Mouse (Mus musculus): ENCODE data around the gene Csnk1g1. TPM values are rescaled to one million over a fixed set of nuclear protein-coding genes. Genes with fewer than 3 reads are reported as not detected.

The Csnk1g1 gene
- total RNA-seq, 2 experiments from 2014 or later: 7.2 to 7.6 TPM

DNA sequence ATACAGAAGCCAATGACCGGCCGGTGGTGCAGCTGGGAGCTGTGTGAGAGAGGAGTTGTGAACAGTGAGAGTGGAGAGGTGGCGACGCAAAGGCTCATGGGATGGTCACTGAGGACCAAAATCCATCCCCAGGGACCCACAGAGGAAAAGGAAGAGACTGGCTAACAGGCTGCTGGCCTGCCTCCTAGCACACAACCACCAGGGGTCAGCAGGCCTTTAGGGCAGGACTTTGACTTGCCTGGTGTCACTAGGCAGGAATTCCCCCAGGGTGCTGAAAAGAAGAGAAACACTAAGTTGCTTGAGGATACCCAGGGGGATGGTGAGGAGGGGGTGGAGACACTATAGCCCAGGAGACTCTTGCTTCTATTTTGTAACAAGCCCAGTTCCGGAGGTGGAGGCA is 158.8 kb downstream of the Csnk1g1 start:
- peak; percentile 40 for DNase-seq (ENCODE audit: low spot score)

DNA sequence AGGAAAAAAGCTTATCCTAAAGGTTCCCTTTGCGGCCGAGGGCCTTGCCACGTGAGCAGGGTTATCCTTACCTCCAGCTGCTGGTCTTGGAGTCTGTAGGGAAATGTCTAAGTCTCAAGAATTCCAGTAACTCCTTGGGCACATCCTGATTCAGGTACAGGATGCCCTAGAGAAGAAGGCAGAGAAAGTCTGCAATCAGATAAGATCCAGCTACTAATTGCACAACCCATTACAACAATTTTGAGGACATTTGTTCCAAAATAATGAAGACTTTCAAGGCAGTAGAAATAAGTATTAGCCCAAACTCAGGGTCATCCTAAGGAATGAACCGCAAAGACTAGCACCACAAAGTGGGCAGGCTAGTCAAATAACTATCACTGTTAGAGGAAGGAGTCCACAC is 159.3 kb downstream of the Csnk1g1 start:
- no peak for DNase-seq (ENCODE audit: low spot score)

DNA sequence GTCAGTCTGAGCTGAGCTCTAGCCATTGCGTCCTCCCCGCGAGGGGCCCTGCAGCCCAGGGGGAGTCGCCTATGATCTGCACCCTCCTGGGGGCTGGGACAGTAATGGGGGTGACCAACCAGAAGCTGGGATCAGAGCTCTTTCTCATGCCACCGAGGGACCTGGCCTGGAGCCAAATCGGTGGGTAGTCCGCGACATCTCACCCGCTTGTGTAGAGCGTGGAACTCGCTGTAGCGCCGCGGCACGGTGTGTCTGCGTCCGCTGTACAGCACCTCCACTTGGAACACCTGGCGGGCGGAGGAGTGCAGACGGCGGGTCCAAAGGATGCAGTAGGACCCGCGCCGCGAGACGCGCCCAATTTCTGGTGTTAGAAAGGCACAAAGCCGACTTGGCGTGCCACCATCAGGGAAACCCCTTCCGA is 160.3 kb downstream of the Csnk1g1 start:
- no peak for DNase-seq (ENCODE audit: low spot score)

DNA sequence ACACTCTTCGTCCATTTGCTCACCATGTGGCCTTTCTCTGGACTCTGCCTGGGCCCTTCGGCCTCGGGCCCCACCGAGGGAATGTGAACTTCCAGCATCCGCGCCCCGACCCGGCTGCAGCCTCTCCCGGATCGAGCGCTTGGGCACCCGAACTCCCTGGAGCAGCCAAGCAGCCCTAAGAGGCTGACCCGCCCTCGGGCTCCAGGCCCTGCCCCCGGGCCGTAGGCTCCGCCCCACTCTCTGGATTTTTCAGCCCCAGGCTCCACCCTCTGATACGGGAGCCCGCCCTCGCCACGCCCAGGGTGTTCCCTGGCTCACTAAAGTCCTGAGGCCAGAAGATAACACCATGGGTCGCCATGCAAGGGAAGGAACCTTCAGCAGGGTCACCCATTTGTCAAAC is 160.9 kb downstream of the Csnk1g1 start, which contains the start of gene Snx22:
TSS of gene Snx22 (minus strand) at position 137 of the 400 bp plus-strand sequence.
- DNase-seq (ENCODE audit: low spot score): peak; percentile 86

DNA sequence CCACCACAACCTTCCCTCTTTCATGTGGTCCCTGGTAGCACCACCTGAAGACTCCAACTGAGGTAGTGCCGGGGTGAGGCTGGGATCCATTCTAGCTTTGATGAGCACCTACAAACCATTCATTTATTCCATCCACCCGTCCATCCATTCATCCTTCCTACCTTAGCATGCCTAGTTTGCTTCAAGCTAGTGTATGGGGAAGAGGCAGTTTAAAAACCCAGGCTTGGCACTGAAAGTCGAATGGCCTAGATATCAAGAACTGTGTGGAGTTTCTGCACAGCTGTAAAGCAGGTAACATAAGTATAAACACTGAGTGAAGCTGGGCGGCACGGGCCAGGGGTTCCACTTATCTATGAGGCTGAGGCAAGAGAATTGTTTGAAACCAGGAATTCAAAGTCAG is 161.4 kb downstream of the Csnk1g1 start:
- no peak for DNase-seq (ENCODE audit: low spot score)

DNA sequence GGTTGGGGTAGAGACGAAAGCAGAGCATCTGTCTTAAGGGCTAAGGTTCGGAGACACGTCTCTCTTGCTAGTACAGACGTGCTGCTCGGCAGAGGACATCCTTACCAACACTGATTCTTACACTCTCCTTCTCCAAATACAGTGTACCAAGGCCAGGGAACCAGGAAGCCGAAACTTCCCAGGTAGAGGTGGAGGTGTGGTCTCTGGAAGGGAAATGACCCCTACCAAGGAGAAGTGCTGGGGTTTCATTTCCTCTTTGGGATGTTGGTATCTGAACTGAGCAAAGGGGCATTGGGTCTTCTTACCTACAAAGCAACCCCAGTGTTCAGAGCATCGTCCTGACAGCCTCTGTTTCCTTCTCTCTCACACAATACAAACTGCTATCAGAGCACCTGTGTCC is 164.0 kb downstream of the Csnk1g1 start:
- no peak for DNase-seq (ENCODE audit: low spot score)

DNA sequence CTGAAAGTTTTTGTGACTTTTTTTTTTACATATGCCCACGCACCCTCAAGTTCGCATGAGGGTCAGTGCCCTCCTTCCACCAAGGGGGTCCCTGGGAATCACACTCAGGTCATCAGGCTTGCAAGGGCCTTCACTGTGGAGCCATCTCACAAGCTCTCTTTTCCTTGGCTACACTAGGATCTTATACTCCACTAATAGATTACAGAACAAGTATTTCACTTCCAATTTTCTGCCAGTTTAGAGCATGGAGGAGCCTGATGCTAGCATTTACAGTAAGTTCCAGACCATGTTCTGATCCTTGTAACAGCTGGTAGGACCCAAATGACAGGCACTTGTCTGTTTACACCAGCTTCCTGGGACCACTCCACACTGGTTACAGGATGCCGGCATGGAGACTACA is 169.3 kb downstream of the Csnk1g1 start:
- DNase-seq (ENCODE audit: low spot score): no peak

DNA sequence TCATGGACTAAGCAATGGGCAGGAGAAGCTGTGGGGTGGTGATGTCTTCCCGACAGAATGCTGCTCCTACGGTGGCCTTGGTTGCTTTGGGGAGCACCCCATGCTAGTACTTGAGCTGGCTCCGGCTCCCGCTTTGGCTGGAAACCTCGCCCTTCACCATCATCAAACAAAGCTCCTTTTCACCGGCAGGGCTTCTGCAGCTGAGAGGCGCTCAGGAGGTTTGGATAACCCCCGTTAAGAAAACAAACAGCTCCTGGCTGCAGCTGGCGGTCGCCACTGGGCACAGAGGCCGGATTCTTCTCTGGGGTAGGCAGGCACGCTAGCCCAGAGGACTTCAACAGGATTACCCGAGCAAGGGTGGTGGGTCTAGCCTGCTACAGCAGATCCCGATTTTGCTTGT is 169.8 kb downstream of the Csnk1g1 start:
- DNase-seq (ENCODE audit: low spot score): no peak

DNA sequence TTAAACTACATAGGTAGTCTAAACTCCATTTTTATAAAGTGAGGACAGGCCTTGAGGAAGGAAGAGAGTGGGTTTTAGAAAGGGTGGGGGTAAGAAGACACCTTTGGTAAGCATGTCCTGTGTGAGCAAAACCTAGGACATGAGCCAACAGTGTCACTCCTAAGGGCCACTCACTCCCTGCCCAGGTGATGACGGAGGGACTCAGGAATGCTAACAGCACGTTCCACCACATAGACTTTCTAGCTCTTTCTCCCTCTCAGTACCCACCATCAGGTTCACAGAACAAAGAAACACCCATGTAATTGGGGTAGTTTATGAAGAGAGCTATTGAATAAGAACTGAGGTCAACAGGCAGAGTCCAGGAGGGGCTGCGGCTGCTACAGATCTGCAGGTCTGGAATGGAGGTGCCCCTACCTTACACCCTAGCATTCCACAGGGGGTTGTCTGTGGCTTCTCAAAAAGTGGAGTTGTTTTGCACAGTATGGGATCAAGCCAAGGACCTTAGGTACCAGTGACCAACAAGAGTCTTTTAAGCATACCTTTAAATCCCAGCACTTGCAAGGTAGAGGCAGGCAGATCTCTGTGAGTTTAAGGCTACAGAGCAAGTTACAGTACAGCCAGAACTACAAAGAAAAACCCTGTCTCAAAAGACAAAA is 172.2 kb downstream of the Csnk1g1 start:
- DNase-seq (ENCODE audit: low spot score): no peak

DNA sequence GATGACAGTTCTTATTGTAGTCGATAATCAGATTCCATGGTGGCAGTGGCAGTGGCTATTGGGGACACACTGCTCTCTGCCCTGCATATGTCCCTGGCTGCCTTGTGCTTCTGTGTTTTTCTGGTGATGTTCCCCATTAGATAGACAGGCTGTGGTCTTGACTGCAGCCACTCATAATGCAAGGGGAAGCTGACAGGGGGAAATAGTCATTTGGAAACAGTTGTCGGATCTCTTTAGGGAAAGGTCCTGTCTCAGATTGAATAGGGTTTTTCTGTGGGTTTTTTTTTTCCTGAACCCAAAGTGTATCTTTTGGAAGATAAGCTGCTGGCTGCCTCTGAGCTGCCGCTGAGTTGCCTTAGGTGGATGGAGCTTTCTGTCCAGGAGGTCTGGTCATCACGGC is 173.3 kb downstream of the Csnk1g1 start:
- no peak for DNase-seq (ENCODE audit: low spot score)

DNA sequence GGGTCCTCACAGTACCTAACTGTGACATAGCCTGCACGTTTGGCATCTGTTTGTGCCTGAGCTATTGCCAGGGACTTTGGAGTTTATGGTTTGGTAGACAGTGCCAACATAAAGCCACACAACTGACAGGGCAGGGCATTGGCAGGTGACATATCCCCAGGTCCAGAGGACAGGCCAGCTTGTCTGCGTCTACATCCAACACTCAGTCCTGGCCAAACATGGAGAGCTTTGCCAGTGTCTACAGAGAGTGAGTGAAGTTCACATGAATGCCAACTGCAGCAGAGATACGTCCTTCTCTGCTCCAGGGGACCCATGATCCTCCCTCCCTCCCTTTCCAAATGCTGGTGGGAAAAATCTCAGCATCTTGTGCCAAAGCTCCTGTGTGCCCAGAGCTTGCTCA is 175.4 kb downstream of the Csnk1g1 start:
- no peak for DNase-seq (ENCODE audit: low spot score)

DNA sequence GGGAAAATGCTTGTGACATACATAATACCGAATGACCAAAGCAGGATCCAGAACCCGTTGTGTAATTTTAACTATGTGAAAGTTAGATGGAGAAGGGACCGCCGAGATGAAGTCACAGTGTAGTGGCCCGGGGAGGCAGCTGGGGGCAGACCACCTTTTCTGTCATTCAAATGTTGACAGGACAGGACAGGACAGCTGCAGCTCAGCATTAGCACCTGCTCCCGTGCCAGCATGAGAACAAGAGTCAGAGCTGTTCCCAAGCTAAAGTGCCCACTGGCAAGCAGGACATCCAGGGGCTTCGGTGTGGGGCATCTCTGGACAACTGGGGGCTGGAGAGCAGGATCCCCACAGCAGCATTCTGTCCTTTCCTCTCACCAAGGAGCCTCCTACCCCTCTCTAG is 178.3 kb downstream of the Csnk1g1 start:
- no peak for DNase-seq (ENCODE audit: low spot score)

DNA sequence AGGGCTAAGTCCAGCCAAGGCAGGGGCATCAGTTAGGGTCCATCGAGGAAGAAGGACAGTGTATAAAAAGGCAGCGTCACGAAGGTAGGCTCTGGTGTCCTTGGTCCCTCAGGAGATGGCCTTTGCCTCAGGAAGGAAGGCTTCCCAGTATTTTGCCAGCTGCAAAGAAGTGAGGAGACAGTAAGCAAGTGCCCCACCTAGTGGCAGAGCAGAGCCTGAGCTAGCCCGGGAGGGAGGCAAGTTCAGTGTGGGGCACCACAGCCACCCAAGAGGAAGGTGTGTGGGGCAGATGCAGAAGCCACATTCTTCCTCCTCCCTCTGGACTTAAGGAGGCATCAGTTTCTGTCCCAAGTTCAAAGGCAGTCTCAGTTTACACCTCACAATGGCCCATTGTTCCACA is 179.7 kb downstream of the Csnk1g1 start:
- peak; percentile 61 for DNase-seq (ENCODE audit: low spot score)

DNA sequence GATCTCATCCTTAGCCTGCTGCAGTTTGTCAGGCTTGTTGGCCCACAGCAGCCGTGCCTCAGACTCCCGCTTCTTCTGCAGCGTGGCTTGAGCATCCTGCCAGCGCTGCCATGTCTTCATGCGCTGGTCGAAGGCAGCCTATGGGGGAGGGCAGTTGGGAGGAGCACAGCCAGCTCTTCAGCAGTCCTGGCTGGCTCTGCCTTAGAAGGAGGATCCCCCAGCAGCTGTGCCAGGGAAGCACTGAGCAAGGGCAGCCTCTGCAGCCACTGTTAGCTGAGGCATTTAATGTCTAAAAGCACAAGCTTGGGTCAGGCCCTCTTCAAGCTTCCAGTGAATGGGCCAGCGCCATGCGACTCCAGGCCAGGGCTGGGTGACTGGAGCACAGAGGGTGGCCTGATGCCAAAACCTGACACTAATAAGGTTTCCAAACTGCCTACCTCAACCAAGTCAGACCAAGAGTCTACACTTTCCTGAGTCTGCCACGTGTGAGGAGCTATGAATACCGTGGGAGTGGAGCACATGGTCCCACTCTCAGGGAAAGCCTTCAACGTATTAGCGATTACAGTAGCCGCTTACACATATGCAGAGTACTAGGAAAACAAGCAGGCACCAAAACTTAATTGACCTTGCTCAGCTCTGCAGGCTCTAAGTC is 182.0 kb downstream of the Csnk1g1 start:
- no peak for DNase-seq (ENCODE audit: low spot score)

DNA sequence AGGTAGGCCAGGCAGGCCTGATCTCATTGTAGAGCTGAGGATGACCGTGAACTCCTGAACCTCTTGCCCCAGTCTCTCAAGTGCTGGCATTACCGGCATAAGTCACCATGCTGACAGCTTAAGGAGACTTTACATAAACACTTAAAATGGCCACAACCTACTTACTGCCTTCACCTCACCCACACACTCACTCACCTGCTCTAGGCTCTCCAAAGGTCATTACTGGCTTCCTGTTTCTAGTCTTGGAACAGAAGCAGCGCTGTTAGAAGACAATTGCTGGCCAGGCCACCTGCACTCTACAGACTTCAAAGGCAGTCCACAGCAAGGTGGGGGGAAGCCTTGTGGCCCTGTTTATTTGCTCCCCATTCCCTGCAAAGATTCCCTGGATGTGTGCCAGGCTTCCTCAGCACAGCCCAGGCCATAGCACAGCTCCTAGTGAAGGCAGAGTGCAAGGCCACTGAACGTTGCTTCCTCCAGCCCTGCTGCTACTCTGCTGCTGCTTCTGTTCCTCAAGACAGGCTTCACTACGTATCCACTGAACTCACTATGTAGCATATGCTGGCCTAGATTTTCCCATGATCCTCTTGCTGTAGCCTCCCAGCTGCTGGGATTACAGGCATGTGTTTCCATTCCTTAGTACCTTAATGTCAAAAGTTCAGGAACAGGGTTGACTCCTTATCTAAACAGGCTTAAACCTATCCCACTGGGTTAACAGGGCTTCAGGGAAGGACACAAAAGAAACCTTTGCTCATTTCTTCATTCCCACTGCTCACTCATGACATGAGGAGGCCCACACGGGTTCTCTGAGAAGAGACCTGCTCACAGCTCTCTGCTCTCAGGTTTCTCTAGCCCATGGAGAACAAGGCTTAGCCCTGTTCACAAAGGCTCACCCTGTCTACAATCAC is 182.9 kb downstream of the Csnk1g1 start:
- no peak for DNase-seq (ENCODE audit: low spot score)

DNA sequence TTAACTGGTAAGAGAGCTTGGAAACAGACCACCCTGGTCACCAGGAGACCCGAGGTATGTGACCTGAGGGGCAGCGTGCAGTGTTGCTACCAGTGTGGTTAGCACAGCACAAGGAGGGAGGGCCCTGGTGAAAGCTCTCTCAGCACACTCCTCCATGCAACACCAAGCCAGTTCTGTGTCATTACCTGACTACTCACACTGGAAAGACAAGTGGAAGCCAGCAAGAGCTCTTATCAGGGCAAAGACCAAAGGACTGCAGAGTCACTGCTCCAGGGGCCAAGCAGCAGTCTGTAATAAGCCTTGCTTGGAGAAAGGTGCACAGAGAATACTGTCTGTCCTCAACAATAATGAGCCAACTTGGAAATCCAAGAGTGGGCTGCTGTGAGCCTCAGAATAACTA is 183.9 kb downstream of the Csnk1g1 start:
- DNase-seq (ENCODE audit: low spot score): no peak

Other genes with a start within 250 kb of the Csnk1g1 start
- 100 to 1,000 TPM; 223 to 247 TPM for gene Oaz2, start 240.9 kb upstream of the Csnk1g1 start, total RNA-seq (2021)
- 10 to 100 TPM; 15.7 to 16.2 TPM for gene Zfp609, start 81.4 kb upstream of the Csnk1g1 start, total RNA-seq (2021)
- gene Pclaf, start 18.7 kb upstream of the Csnk1g1 start, total RNA-seq (2021): not detected
- 10 to 100 TPM; 13.4 to 13.8 TPM for gene Trip4, start 130 bp upstream of the Csnk1g1 start, total RNA-seq (2021)
- gene Ppib, start 151.3 kb downstream of the Csnk1g1 start, total RNA-seq (2021): 10 to 100 TPM; 32.4 to 38.4 TPM
- gene Snx22, start 160.8 kb downstream of the Csnk1g1 start, total RNA-seq (2021): under 1 TPM in 1 of 2 experiments, not detected in 1; 0.17 TPM
- gene Snx1, start 217.7 kb downstream of the Csnk1g1 start, total RNA-seq (2021): 10 to 100 TPM; 10.7 to 13.3 TPM
- 10 to 100 TPM; 49.7 to 53.9 TPM for gene Ciao2a, start 217.7 kb downstream of the Csnk1g1 start, total RNA-seq (2021)
- 10 to 100 TPM; 36.8 to 37.2 TPM for gene Dapk2, start 249.3 kb downstream of the Csnk1g1 start, total RNA-seq (2021)

Data from gastrocnemius, adult 18-20 months (tissue).